Mouse (Mus musculus) MEL (cell line): ENCODE data around the gene Mboat2.

Experiments
- CHD1 ChIP-seq: IDR thresholded peaks from 2 replicates; pipeline ENCODE4 v1.6.1; 2012; ENCODE audit warnings: low read depth, mild to moderate bottlenecking, inconsistent platforms, low read length, improper control_type of control experiment
- E2F4 ChIP-seq: IDR thresholded peaks from 2 replicates; pipeline ENCODE4 v1.6.1; 2011; ENCODE audit warnings: low read depth, low read length, improper control_type of control experiment, borderline replicate concordance
- MAX ChIP-seq: IDR thresholded peaks from 2 replicates; pipeline ENCODE4 v1.6.1; 2011; ENCODE audit warnings: low read length, improper control_type of control experiment
- POLR2A ChIP-seq, 2 experiments: IDR thresholded peaks; 2 replicates each; pipeline ENCODE4 v1.6.1; 2011 to 2012; ENCODE audit warnings: low read length in 2 of 2, mild to moderate bottlenecking in 2 of 2, control low read depth in 1 of 2, improper control_type of control experiment in 1 of 2, low read depth in 1 of 2, moderate library complexity in 1 of 2; ENCODE audit not compliant: control insufficient read depth in 1 of 2, insufficient read depth in 1 of 2, poor library complexity in 1 of 2

DNA sequence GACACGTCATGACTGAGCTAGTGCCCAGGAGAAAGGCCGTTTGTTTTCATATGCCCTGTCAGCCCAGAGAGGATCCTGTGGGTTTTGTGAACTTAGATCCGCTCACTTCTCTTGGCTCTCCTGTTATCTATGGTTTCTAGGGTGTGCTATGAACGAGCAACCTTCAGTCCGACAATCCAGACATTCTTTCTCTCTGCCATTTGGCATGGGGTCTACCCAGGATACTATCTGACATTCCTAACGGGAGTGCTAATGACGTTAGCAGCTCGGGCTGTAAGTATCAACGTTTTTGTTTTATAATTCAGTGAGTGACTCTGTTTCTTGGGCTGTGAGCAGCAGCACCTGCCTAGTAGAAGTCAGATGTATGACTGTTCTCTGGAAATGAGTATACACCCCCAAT lies 124.5 kb downstream of the Mboat2 start:
- TF ChIP-seq CHD1 (no peak), POLR2A (IDR thresholded peaks at IDR 0.05; ENCODE audit: control insufficient read depth in 1 of 2, insufficient read depth in 1 of 2, low read depth in 1 of 2, low read length in 2 of 2, poor library complexity in 1 of 2) (no peak), MAX (no peak), E2F4 (no peak)
